Mouse (Mus musculus) adrenal gland, postnatal 14 days (tissue): ENCODE data around the gene Rbl1. TPM values are rescaled to one million over a fixed set of nuclear protein-coding genes. Genes with fewer than 3 reads are reported as not detected.
A peak's percentile ranks its signal among the peaks of the same experiment; 100 is the strongest.
"Not testable (repeated sequence)": the region's sequence is repeated elsewhere in the genome, so short reads cannot be mapped to it uniquely, and the experiment has no call there.

ENCODE experiments used
- DNase-seq: peaks from one replicate; pipeline ENCODE4 v3.0.0; 2021; ENCODE audit warnings: mixed read lengths
- long read RNA-seq, 2 experiments: library from polyadenylated mRNA; stranded (forward); transcript quantifications; one replicate each; pipeline ENCODE4 v2.0.0; 2021
- total RNA-seq: library from RNA; stranded (reverse); gene quantifications from 2 replicates; pipeline ENCODE4 v1.2.3, GENCODE M21; 2021

Rbl1 gene
- 11.2 and 11.9 TPM in 2 replicates for total RNA-seq
- long read RNA-seq, experiment 1, full-length matches to known transcripts: 6 of 9 reads
- long read RNA-seq, experiment 1, partial matches to known transcripts: 0 of 9 reads
- long read RNA-seq, experiment 1, other reads (novel, unspliced or antisense): 3 of 9 reads
- long read RNA-seq, experiment 2, full-length matches to known transcripts: 6 of 8 reads
- long read RNA-seq, experiment 2, partial matches to known transcripts: 0 of 8 reads
- long read RNA-seq, experiment 2, other reads (novel, unspliced or antisense): 2 of 8 reads

DNA sequence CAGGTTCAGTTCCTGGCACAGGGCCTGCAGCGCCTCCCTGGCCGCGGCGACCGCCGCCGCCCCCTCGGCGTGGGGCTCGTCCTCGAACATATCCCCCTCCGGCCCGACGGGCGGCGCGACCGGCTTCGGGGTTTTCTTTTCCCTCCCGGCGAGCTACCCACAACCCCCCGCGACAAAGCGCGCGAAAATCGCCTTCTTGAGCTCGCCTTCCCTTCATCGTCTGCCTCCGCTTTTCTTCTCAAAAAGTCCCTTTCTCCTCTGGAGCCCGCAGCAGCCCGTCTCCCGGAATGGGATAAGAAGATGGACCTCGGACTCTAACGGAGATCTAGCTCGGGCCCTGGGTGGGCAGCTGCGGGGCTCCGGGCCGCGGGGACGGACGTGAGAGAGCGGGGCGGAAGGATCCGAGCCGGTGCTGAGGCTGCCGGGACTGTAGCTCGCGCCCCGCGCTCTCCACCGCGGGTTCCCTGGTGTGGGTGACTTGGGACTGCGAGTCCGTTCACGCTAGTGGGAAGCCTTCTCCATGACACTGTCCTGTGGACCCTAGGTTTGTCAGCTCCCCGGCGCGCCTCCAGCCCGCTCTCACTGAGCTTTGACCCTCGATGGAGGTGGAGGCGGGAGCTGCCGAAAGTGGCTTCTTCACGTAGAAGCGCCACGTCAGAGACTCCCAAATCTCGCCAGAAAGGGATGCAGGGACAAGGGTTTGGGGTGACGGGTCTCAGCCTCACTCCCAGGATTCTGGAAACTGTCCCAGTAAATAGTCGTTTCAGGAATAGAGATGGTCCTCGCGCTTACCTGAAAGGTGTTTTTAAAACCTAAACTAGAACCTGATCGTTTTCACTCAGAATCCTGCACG is at the start of gene Rbl1:
Gene Rbl1 (minus strand): TSS at position 169 of the 853 bp plus-strand sequence.
- DNase-seq: peak; percentile 94

DNA sequence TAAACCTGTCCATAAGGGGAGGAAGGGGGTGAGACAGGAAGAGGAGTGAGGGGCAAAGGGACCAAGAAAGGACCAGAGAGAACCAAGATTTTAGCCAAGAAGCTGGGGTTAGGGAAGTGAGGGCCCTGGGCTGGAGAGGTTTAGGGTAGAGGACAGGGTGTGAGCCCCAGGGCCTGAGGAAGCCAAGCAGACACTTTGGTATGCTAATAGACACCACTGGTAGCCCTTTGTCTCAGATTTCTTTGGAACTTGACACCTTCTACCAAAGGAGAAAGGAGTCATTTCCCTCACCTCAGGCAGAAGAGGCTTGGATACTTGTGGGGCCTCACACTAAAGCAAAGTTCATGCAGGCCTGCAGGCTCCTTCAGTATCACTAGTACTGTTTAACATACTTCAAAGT is 43.8 kb upstream of the Rbl1 start:
- DNase-seq: no peak

- no peak for DNase-seq
Measured at GRCm38 (mm10) chr2:157245603-157246002, 41.3 kb upstream of the Rbl1 start.

DNA sequence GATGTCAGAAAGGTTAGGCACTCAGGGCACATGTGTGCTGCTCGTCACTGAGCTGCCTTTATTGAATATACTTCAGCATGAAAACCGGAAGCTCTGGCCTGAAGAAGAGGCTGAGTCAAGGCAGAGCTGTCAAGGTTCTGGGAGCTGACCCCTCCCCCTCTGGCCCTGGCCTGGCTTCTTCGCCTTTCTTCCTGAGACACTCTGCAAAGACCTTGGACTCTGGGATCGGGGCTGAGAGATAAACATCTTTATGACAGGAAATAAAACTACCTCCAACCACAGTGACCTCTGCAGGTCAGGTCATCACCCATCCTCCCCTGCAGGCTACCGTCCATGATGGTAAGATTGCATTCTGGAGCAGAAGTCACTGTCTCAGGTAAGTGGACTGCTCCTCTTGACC is 40.7 kb upstream of the Rbl1 start:
- DNase-seq: peak; percentile 59

GRCm38 (mm10) chr2:157235946-157236345 is 31.6 kb upstream of the Rbl1 start:
- no peak for DNase-seq

GRCm38 (mm10) chr2:157221916-157222315 is 17.6 kb upstream of the Rbl1 start:
- not testable (repeated sequence) for DNase-seq

GRCm38 (mm10) chr2:157220108-157220507 is 15.8 kb upstream of the Rbl1 start:
- no peak for DNase-seq

DNA sequence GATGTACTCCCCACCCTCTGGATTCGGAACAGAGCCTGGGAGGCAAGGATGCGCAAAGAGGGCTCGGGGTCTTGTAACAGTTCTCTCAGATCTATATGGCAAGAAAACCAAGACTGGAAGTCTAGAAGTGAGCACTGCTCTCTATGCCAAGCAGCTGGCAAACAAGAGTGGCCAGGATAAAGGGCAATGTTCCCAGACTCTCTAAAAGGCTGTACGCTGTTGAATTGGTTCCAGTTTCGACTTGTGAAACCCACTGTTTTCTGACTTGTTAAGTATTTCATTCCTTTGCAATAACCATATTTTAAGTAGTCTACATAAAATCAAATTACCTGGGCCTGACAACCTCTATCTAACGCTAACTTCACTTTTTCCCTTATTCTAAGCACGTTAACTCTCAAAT is 7.4 kb upstream of the Rbl1 start:
- no peak for DNase-seq

GRCm38 (mm10) chr2:157203459-157204365 is 622 bp downstream of the Rbl1 start:
- peak; percentile 69 for DNase-seq

- no peak for DNase-seq
Measured at GRCm38 (mm10) chr2:157203026-157203425, 1.3 kb downstream of the Rbl1 start.

- DNase-seq: no peak
Measured at GRCm38 (mm10) chr2:157202361-157202760, 2.0 kb downstream of the Rbl1 start.

DNA sequence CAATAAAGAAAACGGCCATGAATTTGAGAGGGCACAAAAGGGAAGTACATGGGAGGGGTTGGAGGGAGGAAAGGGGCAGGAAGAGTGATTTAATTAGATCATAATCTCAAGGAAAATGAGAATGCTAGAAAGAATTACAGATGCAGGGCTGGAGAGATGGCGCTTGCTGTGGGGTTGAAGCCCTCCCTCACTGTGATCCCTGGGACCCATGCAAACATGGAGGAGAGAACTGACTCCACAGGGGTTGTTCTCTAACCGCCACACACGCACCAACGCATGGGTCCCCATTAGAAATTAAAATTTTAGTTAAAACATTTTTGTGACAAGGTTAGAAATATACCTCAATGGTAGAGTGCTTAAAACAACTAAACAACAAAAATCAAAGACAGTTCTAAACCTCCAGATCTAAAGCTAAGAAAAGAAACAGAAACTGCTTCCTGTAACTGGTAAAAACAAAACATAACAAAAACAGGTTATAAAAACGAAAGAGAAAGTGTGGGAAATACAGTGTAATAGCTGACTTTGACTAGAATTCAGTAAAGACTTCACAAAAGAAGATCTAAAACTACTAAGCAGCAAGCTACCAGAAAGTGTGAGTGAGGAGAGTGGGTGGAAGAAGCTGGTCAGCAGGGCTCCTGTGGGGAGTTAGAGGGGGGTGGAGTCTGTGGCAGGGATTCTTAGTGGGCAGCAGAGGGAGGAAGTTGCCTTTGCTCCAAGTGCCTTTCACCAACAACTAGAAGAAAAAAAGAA is 3.1 kb downstream of the Rbl1 start:
- DNase-seq: peak; percentile 67

GRCm38 (mm10) chr2:157198405-157198804 is 5.9 kb downstream of the Rbl1 start:
- not testable (repeated sequence) for DNase-seq

DNA sequence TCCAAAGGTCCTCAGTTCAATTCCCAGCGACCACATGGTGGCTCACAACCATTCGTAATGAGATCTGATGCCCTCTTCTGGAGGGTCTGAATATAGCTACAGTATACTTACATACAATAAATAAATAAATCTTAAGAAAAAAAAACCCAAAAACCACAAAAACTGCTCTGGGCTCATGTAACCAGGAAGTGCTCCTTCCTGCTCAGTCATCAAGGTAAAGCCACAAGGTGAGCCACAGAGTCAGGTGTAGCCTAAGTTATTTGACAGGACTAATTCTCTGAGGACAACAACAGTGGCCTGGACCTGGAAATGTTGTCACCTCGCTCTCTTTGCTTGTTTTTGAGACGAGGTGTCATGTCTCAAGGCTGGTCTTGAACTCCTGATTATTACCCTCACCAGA is 13.7 kb downstream of the Rbl1 start:
- no peak for DNase-seq

DNA sequence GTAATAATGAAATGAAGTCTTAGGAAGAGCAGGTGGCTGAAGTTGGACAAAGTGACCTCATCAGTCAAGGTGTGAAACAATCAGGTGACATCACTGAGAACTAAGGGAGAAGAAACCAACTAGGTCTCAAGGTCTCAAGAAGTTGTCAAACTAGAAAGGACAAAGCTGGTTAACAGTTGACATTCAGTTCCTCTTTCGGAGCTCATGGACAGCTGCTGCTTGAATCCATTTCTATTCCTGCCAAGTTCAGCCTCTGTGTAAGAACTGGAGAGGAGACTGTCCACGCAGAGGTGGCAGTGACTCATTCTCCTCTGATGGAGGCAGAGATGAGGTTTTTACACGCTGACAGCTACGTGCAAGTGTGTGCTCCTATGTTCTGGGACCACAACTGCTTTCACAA is 17.1 kb downstream of the Rbl1 start:
- no peak for DNase-seq

DNA sequence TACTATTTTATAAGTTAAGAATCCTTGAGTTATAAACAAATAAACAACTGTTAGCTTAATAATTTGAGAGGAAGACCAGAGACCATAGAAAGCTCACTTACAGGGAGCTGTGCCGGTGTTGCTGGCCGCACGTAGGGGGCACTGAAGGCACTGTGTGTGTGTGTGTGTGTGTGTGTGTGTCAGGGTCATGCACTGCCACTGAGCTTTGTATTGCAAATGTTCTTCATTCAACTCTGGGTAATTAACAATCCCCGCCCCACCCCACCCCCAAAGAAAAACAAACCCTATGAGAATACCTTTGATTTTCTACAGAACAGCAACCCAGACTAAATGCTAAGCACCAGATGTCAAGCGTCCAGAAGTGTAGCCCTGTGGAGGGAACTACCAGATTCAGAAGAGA is 17.8 kb downstream of the Rbl1 start:
- no peak for DNase-seq

DNA sequence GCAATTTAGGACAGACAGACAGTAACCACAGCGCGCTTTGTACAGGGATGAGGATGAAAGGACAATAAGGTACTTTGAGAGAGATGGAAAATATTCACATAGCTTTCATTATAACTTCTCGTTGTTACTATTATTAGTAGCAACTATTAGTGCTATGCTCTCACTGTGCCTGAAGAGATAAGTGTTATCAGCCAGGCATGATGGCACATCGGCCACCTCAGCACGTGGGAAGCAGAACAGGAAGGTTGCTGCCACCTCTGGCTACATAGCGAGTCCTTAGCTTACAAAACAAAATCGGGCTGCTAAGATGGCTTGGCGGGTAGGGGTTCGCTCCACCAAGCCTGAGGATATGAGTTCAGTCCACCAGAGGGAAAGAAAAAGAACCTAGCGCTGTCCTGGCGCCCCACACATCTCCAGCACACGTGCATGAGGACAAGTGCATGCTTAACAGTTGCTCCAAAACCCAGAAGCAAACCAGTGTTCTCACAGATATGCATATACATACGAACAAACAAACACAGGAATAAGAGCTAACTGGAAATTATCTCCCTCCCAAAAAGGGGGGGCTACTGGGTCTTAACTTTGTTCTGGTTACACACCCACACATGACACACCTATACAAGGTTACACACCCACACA is 19.2 kb downstream of the Rbl1 start:
- no peak for DNase-seq

GRCm38 (mm10) chr2:157178167-157178566 is 26.2 kb downstream of the Rbl1 start:
- DNase-seq: no peak

GRCm38 (mm10) chr2:157176248-157176647 is 28.1 kb downstream of the Rbl1 start:
- DNase-seq: no peak

DNA sequence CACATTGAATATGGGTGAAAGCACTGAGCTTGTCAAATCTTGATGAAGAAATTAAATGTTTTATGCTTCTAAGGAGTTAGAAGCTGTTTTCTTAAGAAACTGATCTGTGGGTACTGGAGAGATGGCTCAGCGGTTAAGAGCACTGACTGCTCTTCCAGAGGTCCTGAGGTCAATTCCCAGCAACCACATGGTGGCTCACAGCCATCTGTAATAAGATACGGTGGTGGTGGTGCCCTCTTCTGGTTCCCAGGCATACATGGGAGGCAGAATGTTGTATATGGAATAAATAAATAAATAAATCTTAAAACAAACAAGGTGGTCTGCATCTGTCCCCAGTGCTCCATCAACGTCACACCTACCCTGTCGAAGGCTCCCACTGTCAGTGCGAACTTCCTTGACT is 29.9 kb downstream of the Rbl1 start:
- DNase-seq: no peak

GRCm38 (mm10) chr2:157173555-157173954 is 30.8 kb downstream of the Rbl1 start:
- DNase-seq: no peak
